Mouse (Mus musculus) stomach, postnatal 0 days (tissue): Measurements from ENCODE around the gene Kcnd2.

ENCODE experiments used
- CTCF ChIP-seq: IDR thresholded peaks from 2 replicates; pipeline ENCODE4 v1.5.1; 2016; ENCODE audit warnings: antibody characterized with exemption, low read depth, mild to moderate bottlenecking, moderate library complexity
- EP300 ChIP-seq: optimal IDR thresholded peaks from 2 replicates; pipeline ENCODE3; 2016; ENCODE audit warnings: antibody characterized with exemption

DNA sequence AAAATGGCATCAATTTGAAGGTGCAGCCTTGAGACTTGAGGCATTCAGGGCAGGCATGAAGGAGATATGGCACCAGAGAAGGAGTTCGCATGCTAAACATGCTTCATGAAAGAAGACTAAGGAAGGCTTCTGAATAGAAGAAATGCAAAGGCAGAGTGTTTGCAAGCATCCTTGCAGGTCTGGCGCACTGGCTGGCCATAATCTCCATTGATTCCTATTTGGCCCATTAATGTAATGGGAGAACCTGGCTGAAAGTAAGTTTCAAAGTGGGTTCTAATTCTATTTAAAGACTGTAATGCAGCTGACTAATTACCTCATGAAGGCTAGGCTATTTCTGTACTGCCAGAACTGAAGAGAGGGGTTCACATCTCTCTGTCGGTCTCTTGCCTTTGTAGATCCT lies 94.9 kb downstream of the Kcnd2 start:
- TF ChIP-seq CTCF (no peak), EP300 (no peak)
